Mouse (Mus musculus): ENCODE measurements around the gene Scn3a.

- TF ChIP-seq CTCF (conservative IDR thresholded peaks at IDR 0.05; ENCODE audit: insufficient read depth, insufficient read length, low read depth, low read length) (no peak), POLR2A (IDR thresholded peaks at IDR 0.05; ENCODE audit: low read depth, low read length) (no peak)
Measured at GRCm38 (mm10) chr2:65443082-65443481, 124.3 kb downstream of the Scn3a start.

Measured in kidney, adult 2 months (tissue).